Mouse (Mus musculus) embryo, embryonic 10.5 days (tissue): ENCODE results near the gene Schip1.

Experiments used
- DNase-seq: peaks from one replicate; pipeline ENCODE4 v3.0.0-alpha.2; 2015; ENCODE audit warnings: low spot score

Gene Schip1

DNA sequence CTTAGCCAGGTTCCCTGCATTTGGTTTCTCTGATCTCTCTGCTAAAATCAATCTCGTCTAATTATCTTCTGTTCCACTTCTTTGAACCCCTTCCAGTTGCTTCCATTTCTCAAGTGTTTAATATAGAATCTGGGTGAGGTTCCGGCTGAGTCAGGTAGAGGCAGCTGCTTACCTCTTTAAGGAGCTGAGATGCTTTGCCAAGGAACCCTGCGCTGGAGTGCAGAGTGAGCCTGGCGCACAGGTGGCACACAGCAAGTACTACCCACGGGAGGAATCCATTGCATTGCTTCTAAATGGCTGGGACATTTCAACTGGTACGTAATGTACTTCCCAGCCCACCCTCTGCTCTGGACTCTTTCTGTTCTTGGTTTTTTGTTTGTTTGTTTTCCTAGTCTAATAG, 414.7 kb downstream of the Schip1 start:
- DNase-seq, result no peak

DNA sequence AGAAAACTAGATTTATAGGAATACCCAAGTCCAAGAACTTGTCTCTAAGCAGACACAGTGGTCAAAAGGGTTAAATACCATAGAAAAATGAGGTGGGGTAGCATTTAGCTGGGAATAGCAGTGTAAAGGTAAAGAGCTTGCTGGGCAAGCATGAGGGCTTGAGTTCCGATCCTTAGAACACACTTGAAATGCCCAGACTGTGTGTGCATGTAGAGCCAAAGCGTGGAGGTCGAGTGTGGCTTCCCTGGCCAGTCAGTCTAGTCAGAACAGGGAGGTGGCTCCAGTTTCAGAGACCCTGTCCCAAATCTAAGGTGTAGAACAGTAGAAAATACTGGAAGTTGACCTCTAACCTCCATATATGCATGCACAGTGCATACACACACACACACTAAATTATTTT, 418.9 kb downstream of the Schip1 start:
- no peak for DNase-seq

DNA sequence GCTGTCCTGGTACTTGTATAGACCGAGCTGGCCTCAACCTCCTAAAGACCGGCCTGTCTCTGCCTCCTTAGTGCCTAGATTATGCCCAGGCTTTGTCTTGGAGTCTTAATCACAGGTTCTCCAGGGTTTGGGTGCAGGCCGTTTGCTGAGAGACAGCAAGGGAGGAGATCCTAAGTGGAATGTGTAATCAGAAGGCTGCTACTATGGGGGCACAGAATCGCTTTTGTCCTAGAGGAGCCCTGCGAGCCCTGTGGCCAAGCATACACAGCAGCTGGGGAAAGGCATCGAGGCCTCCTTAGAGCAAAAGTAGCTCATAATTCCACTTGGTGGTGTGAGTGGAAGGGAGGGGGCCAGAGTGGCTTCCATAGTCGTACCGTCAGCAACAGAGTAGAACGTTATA, 419.4 kb downstream of the Schip1 start:
- DNase-seq, result no peak

DNA sequence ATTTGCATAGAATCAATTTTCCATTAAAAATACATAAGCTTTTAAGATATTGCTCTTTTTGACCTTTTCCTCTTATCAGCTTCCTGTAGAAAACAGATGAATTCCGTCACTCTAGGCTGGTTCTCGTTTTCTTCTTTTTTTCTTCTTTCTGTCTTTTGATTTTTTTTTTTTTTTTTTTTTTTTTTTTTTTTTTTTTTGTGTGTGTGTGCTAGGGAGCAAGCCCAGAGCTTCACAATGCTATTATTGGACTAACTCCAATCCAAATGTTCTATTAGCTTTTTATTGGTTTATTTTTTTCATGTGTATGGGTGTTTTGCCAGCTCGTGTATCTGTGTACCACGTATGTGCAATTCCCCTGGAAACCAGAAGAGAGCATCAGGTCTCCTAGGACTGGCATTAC, 420.0 kb downstream of the Schip1 start:
- DNase-seq, result no peak

DNA sequence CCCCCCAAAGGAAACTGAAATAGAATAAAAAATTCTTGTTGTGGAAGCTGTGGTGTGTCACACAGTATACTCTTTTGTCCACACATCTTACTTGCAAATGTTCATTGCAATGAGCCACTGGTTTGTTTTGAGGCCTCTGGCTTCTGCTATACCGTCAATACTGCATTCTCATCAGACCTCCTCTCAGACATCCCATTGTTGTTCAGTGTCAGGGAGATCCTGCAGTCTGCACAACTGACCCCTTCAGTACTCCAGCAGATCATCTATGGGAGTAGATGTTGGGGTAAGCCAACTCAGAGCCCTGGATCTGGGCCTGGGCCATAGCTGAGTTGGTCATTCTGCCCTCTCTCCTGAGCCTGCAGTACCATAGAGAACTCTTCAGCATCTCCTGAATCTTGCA, 423.0 kb downstream of the Schip1 start:
- no peak for DNase-seq

DNA sequence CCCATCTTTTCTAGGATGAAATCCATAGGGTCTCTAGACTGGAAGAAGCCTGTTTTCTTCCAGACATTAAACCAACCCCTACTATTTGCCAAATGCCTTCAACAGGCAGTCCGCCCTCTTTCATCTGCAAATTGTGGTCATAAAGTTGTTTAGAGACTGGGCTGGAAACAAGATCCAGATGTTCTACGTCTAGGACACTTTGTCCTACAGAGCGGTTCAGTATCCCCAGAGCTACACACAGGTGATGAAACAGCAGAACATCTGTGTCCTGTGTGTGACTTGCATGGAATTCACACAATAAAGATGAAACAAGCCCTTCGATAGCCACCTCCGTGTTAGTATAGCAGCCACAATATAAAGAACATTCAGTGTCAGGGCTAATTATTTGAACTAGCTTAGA, 423.7 kb downstream of the Schip1 start:
- DNase-seq, result peak; percentile 38

DNA sequence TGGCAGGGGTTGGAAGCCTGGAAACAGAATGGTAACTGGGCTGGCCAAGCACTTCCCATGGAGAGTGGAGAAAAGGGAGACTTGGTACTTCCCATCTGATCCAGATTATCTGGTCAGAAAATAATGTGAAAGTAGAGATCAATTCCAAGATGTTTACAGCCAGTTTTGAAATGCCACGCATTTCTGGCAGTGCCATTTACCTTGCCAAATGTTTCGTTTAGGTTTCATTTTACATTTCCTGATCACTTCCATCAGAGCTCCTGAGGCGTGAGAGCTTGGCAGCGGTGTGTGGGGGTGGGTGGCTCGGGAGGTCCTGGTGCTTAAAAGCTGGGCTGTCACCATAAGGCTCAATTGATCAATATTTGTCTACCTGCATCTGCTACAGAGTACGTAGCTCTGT, 426.9 kb downstream of the Schip1 start:
- DNase-seq, result no peak

DNA sequence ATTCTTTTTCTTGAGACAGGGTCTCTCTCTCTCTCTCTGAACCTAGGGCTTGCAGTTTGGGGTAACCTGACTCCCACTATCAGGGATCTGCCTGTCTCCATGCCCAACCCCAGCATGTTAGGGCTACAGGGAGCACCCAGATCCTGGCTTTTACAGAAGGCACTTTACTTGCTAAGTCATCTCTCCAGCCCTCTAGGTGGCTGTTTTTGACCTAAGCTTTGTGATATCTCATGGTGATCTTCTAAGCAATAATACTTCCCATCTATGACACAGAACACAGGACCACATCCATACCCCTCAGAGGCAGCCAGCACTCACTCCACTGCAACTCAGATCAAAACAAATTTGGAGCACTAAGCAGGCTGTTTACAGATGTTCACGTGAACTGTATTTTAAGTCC, 427.5 kb downstream of the Schip1 start:
- DNase-seq, result no peak

DNA sequence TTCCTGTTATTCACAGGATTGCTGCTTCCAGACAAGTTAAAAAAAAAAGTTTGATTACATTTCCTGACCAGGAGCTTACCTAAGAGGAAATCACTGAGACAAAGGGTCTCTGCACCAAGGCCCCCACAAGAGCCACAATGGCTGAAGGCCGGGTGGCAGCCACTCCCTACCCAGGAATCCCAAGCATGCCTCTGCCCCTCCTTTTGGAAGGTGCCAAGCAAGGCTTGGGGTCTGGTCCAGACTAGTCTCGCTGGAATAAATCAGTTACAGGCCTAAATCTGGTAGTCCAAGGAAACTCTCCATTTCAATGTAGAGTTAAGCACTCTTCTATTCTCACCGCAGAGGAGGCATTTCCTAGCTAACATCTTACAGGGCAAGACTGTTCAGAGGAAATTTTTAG, 427.9 kb downstream of the Schip1 start:
- no peak for DNase-seq

DNA sequence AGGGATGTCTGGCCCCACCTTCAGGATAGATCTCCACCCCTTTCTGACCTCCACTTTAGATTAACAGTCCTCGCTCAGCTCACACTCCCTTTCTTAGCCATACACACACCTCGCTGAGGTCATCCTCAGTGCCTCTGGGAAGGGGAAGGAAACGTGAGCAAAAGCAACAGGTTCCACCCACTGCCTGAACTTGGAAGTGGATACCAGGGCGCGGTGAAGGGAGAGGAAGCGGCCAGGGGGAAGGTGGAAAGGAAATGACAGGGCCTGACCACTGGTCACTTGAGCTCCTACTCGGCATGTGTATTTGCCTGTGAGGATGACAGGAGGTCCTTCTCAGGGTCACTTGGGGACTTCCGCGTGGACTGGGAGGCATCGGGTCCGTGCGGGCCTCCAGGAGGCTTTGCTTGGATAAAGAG, 428.6 kb downstream of the Schip1 start:
- peak; percentile 71 for DNase-seq

DNA sequence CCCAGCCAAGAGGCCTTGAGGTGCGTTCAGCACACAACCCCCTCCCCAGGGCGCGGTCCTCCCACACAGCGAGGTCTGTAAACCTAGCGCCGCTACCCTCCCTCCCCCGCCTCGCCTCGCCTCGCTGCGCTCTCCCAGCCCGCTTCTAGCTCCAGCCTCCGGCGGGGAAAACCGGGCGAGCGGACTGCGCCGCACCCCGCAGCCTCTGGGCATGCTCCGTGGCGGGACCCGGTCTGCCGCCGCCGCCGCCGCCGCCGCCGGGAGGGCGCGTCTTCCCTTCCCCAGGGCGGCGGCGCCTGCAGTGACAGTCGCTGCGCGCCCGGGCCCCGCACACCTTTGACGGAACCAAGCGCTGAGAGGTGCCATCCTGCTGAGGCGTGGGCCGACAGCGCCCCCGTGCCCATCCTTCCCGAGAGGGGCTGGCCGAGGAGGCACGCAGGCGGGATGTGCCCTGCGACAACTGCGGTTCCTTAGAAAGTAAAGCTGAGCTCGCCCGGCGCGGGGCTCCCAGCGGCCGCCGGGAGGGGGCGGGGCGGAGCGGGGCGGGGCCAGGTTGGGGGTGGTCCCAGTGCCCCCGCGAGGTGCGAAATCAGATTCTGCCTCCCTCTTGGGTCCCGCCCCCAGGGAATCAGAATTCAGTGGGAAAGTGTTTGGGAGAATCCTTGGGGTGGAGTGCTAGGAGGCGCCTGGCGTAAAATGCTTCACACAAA, 429.1 kb downstream of the Schip1 start:
- peak; percentile 92 for DNase-seq

DNA sequence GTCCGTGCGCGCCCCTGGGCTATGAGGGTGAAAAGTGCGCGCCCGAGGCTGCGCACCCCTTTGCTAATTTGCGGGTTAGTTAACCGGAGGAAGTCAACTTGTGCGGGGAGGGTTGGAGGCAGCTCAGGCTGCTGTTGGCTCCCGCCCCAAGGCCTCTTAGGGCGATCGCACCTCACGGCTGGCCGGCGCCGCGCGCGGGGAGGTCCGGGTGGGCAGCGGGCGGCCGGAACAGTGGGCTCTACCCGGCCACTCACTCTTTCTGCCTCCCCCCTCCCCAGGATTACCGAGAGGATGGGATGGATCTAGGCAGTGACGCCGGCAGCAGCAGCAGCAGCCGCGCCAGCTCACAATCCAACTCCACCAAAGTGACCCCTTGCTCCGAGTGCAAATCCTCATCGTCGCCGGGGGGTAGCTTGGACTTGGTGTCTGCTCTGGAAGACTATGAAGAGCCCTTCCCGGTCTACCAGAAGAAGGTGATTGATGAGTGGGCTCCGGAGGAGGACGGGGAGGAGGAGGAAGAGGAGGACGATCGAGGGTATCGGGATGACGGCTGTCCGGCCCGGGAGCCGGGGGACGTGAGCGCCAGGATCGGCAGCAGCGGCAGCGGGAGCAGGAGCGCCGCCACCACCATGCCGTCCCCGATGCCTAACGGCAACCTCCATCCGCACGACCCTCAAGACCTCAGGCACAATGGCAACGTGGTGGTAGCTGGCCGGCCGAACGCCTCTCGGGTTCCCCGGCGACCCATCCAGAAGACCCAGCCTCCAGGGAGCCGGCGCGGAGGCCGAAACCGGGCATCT, 429.9 kb downstream of the Schip1 start:
- DNase-seq, result peak; percentile 68

DNA sequence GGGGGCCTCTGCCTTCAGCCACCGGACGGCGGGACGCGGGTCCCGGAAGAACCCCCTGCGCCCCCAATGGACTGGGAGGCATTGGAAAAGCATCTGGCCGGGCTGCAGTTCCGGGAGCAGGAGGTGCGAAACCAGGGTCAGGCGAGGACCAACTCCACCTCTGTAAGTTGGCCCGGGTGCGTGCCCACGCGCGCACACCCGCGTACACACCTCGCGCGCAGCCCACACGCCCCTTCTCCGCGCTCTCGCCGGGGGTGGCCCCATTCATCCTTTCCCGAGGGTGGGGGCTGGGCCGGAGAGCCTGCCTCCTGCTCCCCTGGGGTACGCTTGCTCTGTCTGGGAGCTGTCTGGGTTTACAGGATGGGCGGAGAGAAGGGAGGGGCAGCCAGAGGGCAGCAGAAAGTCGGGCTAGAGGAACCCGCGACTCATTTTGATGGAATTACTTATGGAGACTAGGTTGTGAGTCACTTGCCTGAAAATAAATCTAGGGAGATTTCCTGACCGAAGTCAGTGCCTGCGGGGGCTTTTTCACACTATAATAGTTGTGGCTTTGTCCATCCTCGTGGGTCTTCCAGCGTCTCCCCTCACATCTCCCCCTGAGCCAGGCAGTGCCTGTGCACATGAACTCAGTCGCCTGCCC, 430.6 kb downstream of the Schip1 start:
- peak; percentile 73 for DNase-seq

DNA sequence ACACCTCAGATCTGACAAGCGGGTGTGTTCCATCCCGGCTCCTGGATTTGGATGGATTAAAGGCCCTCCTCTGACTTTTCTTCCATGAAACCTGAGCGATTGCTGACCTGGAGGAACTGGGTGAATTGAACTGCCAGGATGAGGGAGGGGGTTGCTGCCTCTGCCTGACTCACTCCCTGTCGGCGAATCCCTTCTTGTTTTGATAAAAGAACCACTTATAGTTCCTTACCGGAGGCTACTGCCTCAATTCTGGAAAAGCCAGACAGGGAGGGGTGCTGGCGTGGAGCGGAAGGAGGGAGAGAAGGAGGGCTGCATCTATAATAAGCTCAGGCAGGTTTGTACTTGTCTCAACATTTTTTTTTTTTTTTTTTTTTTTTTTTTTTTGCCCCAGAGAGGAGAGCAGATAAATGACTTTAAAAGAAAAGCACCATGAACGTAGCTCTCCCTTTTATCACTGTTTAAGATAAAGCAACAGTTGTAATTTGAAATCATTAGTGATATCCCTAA, 431.2 kb downstream of the Schip1 start:
- peak; percentile 57 for DNase-seq

DNA sequence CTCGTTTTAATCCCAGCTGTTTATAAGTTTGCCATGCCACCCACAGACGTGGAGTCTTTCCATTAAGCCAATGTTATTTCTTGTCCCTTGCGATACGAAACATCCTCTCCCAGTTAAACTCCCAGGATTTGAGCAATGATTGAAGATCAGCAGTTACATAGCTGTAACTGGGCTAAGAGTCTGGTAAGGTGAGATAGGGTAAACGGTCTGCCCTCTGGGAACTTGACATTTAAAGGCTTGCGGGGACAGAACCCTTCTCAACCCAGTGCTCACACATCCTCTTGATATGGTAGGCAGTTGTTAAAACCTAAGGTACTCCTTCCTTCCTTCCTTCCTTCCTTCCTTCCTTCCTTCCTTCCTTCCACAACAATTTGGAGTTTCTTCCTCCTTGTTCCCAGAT, 431.9 kb downstream of the Schip1 start:
- no peak for DNase-seq

DNA sequence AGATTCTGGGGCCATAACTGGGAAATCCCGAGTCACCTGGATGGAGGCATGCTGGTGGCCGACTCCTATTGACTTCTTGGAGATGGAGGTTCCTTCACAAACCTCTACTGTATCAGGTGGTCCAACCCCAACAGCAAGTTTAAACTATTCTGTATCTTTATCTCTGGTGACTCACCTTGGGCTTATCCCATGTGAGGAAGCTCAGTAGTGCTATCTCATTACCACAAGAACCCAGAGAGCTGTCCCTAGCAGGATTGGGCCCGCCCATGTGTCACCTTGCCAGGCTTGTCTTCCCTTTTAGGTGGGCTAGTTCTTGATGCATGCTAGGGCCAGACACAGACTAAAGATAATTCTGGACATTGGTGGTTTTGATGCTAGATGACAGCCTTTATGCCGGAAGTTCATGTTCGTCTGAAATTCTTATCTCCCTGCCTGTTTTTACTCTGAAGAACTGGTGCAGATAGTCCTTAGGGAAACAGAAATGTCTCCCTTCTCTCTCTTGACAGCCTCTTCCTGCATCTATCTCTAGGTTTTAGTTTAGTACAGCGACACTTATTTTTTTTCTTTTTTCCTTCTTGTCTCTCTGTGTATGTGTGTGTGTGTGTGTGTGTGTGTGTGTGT, 435.0 kb downstream of the Schip1 start:
- no peak for DNase-seq

DNA sequence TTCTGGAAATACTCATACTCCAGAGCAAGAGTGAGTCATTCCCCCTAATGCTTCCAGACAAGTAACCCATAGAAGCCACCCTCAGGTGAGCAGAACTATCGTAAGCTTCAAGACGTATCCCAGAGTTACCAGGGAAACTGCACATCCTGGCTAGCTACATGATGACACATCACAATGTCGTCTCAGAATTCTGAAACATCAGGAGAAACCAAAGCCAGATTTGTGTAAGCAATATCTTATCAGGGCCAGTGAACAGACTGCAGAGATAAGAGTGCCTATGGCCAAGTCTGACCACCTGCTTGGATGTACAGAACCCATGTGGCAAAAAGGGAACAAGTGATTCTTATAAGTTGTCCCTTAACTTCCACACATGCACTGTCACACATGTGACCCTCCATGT, 440.2 kb downstream of the Schip1 start:
- no peak for DNase-seq

DNA sequence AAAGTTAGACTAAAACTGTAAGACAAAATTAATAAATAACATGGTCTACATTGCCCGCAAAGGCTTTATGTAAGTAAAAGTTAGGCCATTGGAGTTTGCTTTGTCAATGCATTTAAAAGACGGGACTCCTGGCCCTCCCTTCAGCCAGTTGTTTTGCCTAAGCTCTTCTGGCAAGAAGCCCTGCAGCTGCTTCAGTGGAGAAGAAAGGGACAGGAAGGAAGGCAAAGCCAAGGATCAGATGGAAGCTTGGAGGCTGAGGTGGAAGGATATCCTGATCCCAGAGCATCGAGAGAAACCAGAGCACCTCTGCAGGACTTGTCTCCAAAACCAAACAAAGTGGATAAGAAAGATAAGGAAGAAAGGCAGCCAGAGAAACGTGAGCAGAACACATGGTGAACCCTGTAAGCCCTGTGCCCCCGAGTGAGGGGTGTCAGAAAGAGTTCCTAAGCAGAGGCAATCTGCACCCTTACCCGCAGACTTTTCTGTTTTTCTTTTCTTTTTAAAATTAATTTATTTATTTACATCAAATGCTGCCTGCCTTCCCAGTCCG, 442.2 kb downstream of the Schip1 start:
- DNase-seq, result no peak

DNA sequence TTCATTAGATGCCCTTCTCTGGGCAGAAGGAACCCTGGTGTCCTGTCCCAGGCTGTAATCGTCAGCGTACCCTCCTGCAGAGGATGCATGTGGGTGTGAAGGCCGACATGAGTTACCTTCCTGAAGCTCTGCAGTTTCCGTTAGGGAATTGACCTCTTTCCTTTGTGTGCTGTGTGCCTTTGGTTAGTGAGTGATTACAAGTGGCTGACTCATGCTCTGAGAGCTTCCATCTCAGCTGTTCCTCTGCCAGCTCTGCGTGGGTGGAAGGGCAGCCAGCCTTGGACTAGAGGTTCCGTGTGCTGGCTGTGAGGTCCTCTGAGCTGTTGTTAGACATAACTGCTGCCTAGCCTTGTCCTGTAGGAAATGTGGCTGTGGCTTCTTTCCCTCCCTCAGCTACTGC, 444.0 kb downstream of the Schip1 start:
- no peak for DNase-seq

DNA sequence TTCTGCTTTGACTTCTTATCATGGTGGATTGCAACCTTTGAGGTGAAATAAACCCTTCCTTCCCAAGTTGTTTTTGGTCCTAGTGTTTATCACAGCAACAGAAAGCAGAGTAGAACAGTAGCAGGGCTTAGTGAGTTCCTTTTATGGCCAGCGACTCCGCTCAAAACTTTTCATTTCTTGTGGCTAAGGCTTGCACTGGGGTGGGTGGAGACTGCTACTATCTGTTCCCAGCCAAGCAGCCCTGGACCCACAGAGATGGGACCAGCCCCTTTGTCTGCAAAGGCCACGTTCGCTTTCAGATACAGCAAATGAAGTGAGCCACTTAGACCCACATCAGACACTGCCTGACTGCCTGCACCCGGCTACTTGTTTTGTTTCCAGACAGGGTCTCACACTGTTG, 446.3 kb downstream of the Schip1 start:
- no peak for DNase-seq

DNA sequence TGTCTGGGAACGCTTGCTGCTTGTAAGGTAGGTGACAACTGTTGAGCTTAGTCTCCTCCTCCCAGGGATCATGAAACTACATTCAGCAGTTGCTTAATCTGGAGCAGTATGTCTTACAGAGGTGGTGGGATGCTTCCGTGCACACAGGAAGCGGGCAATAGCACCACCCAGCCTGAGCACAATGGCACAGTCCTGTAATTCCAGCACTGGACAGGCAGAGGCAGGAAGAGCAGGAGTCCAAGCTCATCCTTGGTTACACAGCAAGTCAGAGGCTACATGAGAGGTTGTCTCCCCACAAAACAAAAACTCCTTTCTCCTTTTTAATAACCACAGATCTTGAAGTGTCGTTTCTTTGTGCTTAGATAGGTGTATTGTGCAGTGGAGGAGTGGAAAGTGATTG, 447.1 kb downstream of the Schip1 start:
- no peak for DNase-seq

DNA sequence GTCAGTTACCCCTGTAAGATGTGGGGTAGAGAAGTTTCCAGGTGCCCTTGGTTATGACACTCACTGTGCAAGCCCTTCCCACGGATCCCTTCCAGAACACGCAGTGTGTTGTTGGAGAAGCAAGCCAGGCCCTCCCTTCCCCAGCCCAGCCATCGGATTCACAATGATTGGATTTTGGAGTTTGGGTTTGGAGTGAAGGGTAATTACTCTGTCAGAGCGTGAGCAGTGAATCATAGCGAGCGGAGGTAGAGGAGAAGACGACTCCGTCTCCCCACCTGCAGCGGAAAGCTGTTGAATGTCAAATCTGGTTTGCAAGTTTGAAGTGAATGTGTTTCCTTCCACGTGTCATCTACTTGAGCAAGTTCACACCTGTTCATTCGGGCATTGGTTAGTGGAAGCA, 447.7 kb downstream of the Schip1 start:
- DNase-seq, result no peak
